Mouse (Mus musculus) heart, adult 18-20 months (tissue): ENCODE results near the gene Dclre1a. TPM values are rescaled to one million over a fixed set of nuclear protein-coding genes. Genes with fewer than 3 reads are reported as not detected.

Source experiments
- total RNA-seq, 2 experiments: library from RNA; stranded (reverse); gene quantifications; 2 replicates each; pipeline ENCODE4 v1.2.3; 2021

Gene Dclre1a
- total RNA-seq, 2 experiments from 2014 or later, result 8.3 to 10.1 TPM

Other genes starting within 250 kb of the Dclre1a start
- gene Nrap, start 158.2 kb downstream of the Dclre1a start, total RNA-seq, result 100 to 1,000 TPM; 379 to 400 TPM
- gene Casp7, start 151.1 kb downstream of the Dclre1a start, total RNA-seq, result 10 to 100 TPM in 1 of 2 experiments, 1 to 10 TPM in 1; 9.1 to 12.2 TPM
- gene Plekhs1, start 86.6 kb downstream of the Dclre1a start, total RNA-seq, result not detected
- 10 to 100 TPM; 23.6 to 26.1 TPM for gene Nhlrc2, start within 50 bp of the Dclre1a start, total RNA-seq
- 10 to 100 TPM; 15.6 to 15.8 TPM for gene Adrb1, start 174.0 kb upstream of the Dclre1a start, total RNA-seq